Mouse (Mus musculus) erythroblast, embryonic 14.5 days (primary cell): ENCODE data around the gene Fsip1.

Experiments
- GATA1 ChIP-seq: IDR thresholded peaks from 2 replicates; pipeline ENCODE4 v1.6.1; 2012; ENCODE audit warnings: low read length, inconsistent platforms, mixed read lengths
- TAL1 ChIP-seq: IDR thresholded peaks from 3 replicates; pipeline ENCODE4 v1.6.1; 2012; ENCODE audit warnings: low read length, inconsistent platforms, mixed read lengths

GRCm38 (mm10) chr2:118167731-118168130 lies 89.0 kb downstream of the Fsip1 start:
- TF ChIP-seq GATA1 (no peak), TAL1 (no peak)
